Mouse (Mus musculus) forebrain, embryonic 10.5 days (tissue): ENCODE data around the gene Irgm2. TPM values are rescaled to one million over a fixed set of nuclear protein-coding genes. Genes with fewer than 3 reads are reported as not detected.

ENCODE experiments used
- polyA plus RNA-seq: library from polyadenylated mRNA; unstranded; fragments of >200 nt; fragmentation: Nextera tagmentation; extraction: Ambion mirVana; gene quantifications from 2 replicates; pipeline ENCODE4 v1.2.1, GENCODE M21; 2016

The Irgm2 gene
- polyA plus RNA-seq, 1 experiment from 2014 or later, result 0.20 TPM

Other genes starting within 250 kb of the Irgm2 start
- 17.3 and 18.6 TPM in 2 replicates for gene Larp1, start 190.6 kb upstream of the Irgm2 start, polyA plus RNA-seq
- gene Gm12248, start 106.5 kb upstream of the Irgm2 start, polyA plus RNA-seq, result not detected in 2 replicates
- 90.9 and 96.1 TPM in 2 replicates for gene Cnot8, start 95.5 kb upstream of the Irgm2 start, polyA plus RNA-seq
- gene Gemin5, start 31.1 kb upstream of the Irgm2 start, polyA plus RNA-seq, result 38.6 and 39.5 TPM in 2 replicates
- 141 and 146 TPM in 2 replicates for gene Mrpl22, start 28.0 kb upstream of the Irgm2 start, polyA plus RNA-seq
- gene Igtp, start 62 bp upstream of the Irgm2 start, polyA plus RNA-seq, result 1.2 and 1.7 TPM in 2 replicates
- not detected in 2 replicates for gene 4930438A08Rik, start 75.2 kb downstream of the Irgm2 start, polyA plus RNA-seq
- 27.1 and 30.9 TPM in 2 replicates for gene Zfp692, start 107.5 kb downstream of the Irgm2 start, polyA plus RNA-seq
- 23.9 and 24.1 TPM in 2 replicates for gene Zfp672, start 130.7 kb downstream of the Irgm2 start, polyA plus RNA-seq
- gene Sh3bp5l, start 131.1 kb downstream of the Irgm2 start, polyA plus RNA-seq, result 39.8 and 40.9 TPM in 2 replicates
- gene Lypd8, start 179.4 kb downstream of the Irgm2 start, polyA plus RNA-seq, result not detected in 2 replicates
- gene 1810065E05Rik, start 221.5 kb downstream of the Irgm2 start, polyA plus RNA-seq, result not detected in 2 replicates
- gene Gm12253, start 232.9 kb downstream of the Irgm2 start, polyA plus RNA-seq, result not detected in 2 replicates